Mouse (Mus musculus) stomach, embryonic 16.5 days (tissue): ENCODE data around the gene Zfp69. TPM values are rescaled to one million over a fixed set of nuclear protein-coding genes. Genes with fewer than 3 reads are reported as not detected.

Experiments used
- ATAC-seq: fragments of 200-750 bp; cut with Nextera tagmentation; 2 replicates; pipeline ENCODE4 v1.8.0; 2017; ENCODE audit warnings: moderate number of reproducible peaks, moderate TSS enrichment; ENCODE audit not compliant: insufficient read depth, low FRiP score
- H3K27ac ChIP-seq: fragments of 300-500 bp; sonication (generic); 2 replicates; pipeline ENCODE4 v1.5.1; 2014; ENCODE audit warnings: low read length
- H3K27me3 ChIP-seq: fragments of 300-500 bp; sonication (generic); 2 replicates; pipeline ENCODE4 v1.6.1; 2014; ENCODE audit warnings: low read length, control low read depth, mixed read lengths; ENCODE audit not compliant: control insufficient read depth, insufficient read depth
- H3K36me3 ChIP-seq: fragments of 300-500 bp; sonication (generic); 2 replicates; pipeline ENCODE4 v1.6.1; 2014; ENCODE audit warnings: low read length; ENCODE audit not compliant: control insufficient read depth, insufficient read depth
- H3K4me1 ChIP-seq: fragments of 300-500 bp; sonication (generic); 2 replicates; pipeline ENCODE4 v1.6.1; 2014; ENCODE audit warnings: low read length, control low read depth, mixed read lengths; ENCODE audit not compliant: control insufficient read depth, insufficient read depth
- H3K4me2 ChIP-seq: fragments of 300-500 bp; sonication (generic); 2 replicates; pipeline ENCODE4 v1.6.1; 2014; ENCODE audit warnings: low read depth, low read length, mixed read lengths
- H3K4me3 ChIP-seq: fragments of 300-500 bp; sonication (generic); replicated peaks from 2 replicates; pipeline ENCODE4 v1.5.1; 2014; ENCODE audit warnings: mild to moderate bottlenecking, low read length
- H3K9ac ChIP-seq: fragments of 300-500 bp; sonication (generic); 2 replicates; pipeline ENCODE4 v1.6.1; 2014; ENCODE audit warnings: low read length
- H3K9me3 ChIP-seq: fragments of 300-500 bp; sonication (generic); replicated peaks from 2 replicates; pipeline ENCODE4 v1.6.1; 2016; ENCODE audit warnings: low read length, control low read depth; ENCODE audit not compliant: control insufficient read depth
- WGBS: fragments of 180-500 bp; shearing (Covaris S2); extraction: QIAGEN DNeasy Blood & Tissue Kit; methylation state at CpG from one replicate; pipeline ENCODE4 v1.1.7; 2014; 5-methylcytosine and 5-hydroxymethylcytosine counted together
- polyA plus RNA-seq: library from polyadenylated mRNA; unstranded; fragments of >200 nt; fragmentation: Nextera tagmentation; extraction: Ambion mirVana; gene quantifications from 2 replicates; pipeline ENCODE4 v1.2.1, GENCODE M21; 2015

The Zfp69 gene
- polyA plus RNA-seq, 1 experiment from 2014 or later: 4.6 TPM

DNA sequence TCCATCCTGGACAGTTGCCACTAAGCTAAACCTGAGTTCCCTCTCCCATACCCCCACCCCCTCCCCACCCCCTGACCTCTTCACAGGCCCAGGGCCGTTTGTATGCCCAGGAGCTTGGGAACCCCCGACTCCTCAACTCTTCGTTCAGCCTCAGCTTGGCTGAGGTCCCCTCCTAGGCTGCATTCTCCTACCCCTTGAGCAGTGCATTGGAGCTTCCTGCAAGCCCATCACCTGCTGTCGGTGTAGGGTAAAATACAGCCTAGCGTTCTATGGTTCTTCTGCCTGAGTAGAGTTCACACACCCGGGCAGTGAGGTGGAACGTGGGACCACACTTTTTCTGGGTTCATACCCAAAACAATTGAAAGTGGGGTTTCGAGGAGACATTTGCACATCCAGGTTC, 38.1 kb downstream of the Zfp69 start:
- H3K9me3 ChIP-seq: no peaks in the 10 kb centered on the region
- H3K4me1 ChIP-seq: no peaks in the 10 kb centered on the region
- H3K27ac ChIP-seq: no peak overlapping the region
- H3K4me3 ChIP-seq: no peak overlapping the region
- no peak overlapping the region for H3K9ac ChIP-seq
- H3K4me2 ChIP-seq: no peak overlapping the region
- no peaks in the 10 kb centered on the region for H3K36me3 ChIP-seq
- WGBS: 62% methylated on average over 8 of the region's 8 CpGs
- no peaks in the 10 kb centered on the region for H3K27me3 ChIP-seq
- no peak for ATAC-seq

GRCm38 (mm10) chr4:120912866-120913265, 38.6 kb downstream of the Zfp69 start:
- H3K4me2 ChIP-seq: no peak overlapping the region
- no peaks in the 10 kb centered on the region for H3K36me3 ChIP-seq
- WGBS: 55% methylated on average over 4 of the region's 4 CpGs
- H3K9ac ChIP-seq: no peak overlapping the region
- H3K4me1 ChIP-seq: no peaks in the 10 kb centered on the region
- no peak overlapping the region for H3K4me3 ChIP-seq
- no peak for ATAC-seq
- no peak overlapping the region for H3K27ac ChIP-seq
- H3K27me3 ChIP-seq: no peaks in the 10 kb centered on the region
- no peaks in the 10 kb centered on the region for H3K9me3 ChIP-seq

GRCm38 (mm10) chr4:120911086-120911485, 40.4 kb downstream of the Zfp69 start:
- ATAC-seq: no peak
- WGBS: 79% methylated on average over 6 of the region's 6 CpGs
- Histone ChIP-seq H3K36me3 (no peaks in the 10 kb centered on the region), H3K4me2 (no peak overlapping the region), H3K27ac (no peak overlapping the region), H3K9ac (no peak overlapping the region), H3K9me3 (no peaks in the 10 kb centered on the region), H3K4me1 (no peaks in the 10 kb centered on the region), H3K27me3 (no peaks in the 10 kb centered on the region), H3K4me3 (no peak overlapping the region)

DNA sequence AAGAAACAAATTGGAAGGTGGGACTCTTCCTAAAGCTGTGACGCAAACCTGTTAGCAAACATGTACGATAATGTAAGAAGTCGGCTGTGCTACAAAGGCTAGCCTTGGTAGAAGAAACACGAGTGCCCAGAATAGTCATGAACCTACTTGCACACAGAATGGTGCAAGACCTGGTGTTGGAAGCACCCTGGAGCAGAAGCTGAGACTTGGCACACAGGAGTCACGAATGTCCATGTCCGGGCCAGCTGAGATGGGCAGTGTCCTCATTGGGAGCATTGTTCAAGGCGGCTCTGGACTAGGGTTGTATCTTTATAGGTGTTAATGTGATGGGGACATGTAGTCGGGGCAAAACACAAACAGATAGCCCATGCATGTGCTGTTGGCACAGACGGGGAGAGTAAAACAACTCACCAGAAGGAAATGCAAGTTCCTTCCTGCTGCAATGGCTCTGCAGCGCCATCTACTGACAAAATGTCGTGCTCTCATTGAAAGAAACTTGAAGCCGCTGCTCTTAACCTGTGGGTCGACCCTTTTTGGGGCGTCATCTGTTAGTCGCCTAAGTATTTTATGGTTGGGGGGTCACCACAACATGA, 41.8 kb downstream of the Zfp69 start:
- no peak overlapping the region for H3K4me3 ChIP-seq
- no peak overlapping the region for H3K4me2 ChIP-seq
- H3K4me1 ChIP-seq: no peaks in the 10 kb centered on the region
- H3K27ac ChIP-seq: no peak overlapping the region
- ATAC-seq: no peak
- H3K36me3 ChIP-seq: no peaks in the 10 kb centered on the region
- no peaks in the 10 kb centered on the region for H3K9me3 ChIP-seq
- 28% methylated on average over 15 of the region's 15 CpGs for WGBS
- H3K9ac ChIP-seq: no peak overlapping the region
- H3K27me3 ChIP-seq: no peaks in the 10 kb centered on the region

DNA sequence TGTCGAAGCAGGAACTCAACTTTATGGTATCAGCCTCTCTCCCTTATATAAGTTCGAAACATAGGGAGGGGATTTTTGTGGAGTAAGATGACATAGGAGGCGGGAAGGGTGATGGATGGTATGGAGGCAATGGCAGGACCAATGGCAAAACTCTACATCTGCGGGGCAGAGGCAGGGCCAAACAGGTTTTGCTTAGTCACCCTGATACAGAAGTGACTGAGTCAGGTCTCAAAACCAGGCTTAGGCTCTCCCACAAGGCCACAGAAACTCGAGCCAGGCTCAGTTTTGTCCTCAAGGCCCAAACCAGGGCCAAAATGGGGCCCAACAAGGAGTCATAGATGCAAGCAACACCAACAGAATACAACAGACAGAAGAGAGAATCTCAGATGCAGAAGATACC, 45.9 kb downstream of the Zfp69 start:
- no peaks in the 10 kb centered on the region for H3K36me3 ChIP-seq
- H3K4me1 ChIP-seq: no peaks in the 10 kb centered on the region
- 77% methylated on average over 5 of the region's 5 CpGs for WGBS
- H3K9ac ChIP-seq: no peak overlapping the region
- H3K4me3 ChIP-seq: no peak overlapping the region
- no peaks in the 10 kb centered on the region for H3K27me3 ChIP-seq
- no peak overlapping the region for H3K27ac ChIP-seq
- no peaks in the 10 kb centered on the region for H3K9me3 ChIP-seq
- ATAC-seq: no peak
- no peak overlapping the region for H3K4me2 ChIP-seq

DNA sequence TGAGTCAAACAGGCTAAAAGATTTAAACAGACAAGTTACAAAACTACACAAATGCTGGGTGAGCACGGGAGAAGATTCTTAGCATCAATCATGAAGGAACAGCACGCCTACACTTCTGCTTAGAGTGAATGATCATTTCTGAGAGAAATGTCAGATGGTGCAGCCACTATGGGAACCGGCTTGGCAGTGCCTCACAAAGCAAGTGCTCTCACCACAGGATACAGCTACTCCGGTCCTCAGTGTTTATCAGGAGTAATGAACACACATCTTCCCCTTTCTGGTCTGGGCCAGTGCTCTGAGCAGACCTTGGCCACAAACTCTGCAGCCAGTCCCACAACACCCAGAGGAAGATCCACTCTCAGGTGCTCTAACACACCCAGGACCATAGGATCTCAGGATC, 47.0 kb downstream of the Zfp69 start:
- 34% methylated on average over 4 of the region's 4 CpGs for WGBS
- Histone ChIP-seq H3K36me3 (no peaks in the 10 kb centered on the region), H3K9ac (no peak overlapping the region), H3K4me2 (no peak overlapping the region), H3K9me3 (no peaks in the 10 kb centered on the region), H3K27ac (no peak overlapping the region), H3K4me3 (no peak overlapping the region), H3K4me1 (no peaks in the 10 kb centered on the region), H3K27me3 (no peaks in the 10 kb centered on the region)
- no peak for ATAC-seq

- Histone ChIP-seq H3K4me3 (no peak overlapping the region), H3K27me3 (no peaks in the 10 kb centered on the region), H3K4me1 (peaks cover 6% of the 10 kb centered on the region; the same call in 1 of the 2 replicates), H3K9ac (no peak overlapping the region), H3K27ac (no peak overlapping the region), H3K36me3 (no peaks in the 10 kb centered on the region), H3K9me3 (no peaks in the 10 kb centered on the region), H3K4me2 (no peak overlapping the region)
- 62% methylated on average over 7 of the region's 7 CpGs for WGBS
- no peak for ATAC-seq
Observed at GRCm38 (mm10) chr4:120895810-120896584, 55.5 kb downstream of the Zfp69 start.

GRCm38 (mm10) chr4:120895226-120895625, 56.3 kb downstream of the Zfp69 start:
- Histone ChIP-seq H3K9ac (no peak overlapping the region), H3K27ac (no peak overlapping the region), H3K4me3 (no peak overlapping the region), H3K4me1 (peaks cover 9% of the 10 kb centered on the region; the same call in 1 of the 2 replicates), H3K36me3 (no peaks in the 10 kb centered on the region), H3K27me3 (no peaks in the 10 kb centered on the region), H3K4me2 (no peak overlapping the region), H3K9me3 (no peaks in the 10 kb centered on the region)
- ATAC-seq: no peak
- WGBS: 76% methylated on average over 7 of the region's 7 CpGs

DNA sequence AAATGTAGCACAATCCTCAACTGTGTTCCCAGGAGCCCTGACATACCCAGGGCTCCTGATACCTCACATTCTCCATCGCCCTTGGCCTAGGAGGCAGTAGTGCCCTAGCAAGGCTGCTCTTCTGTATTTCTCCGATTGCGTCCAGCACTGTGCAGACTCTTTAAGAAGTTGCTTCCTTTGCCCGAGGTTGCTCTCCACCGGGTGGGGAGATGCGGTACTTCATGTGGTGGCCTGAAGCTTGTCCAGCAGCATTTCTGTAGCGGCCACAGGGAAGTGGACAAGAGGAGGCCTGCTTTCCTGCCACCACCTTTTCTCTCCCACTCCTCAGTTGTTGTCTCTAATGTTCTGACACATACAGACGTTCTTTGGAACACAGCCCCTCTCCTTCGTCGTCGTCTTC, 56.9 kb downstream of the Zfp69 start:
- Histone ChIP-seq H3K27ac (no peak overlapping the region), H3K27me3 (no peaks in the 10 kb centered on the region), H3K4me1 (peaks cover 9% of the 10 kb centered on the region; the same call in 1 of the 2 replicates), H3K4me2 (no peak overlapping the region), H3K9ac (no peak overlapping the region), H3K9me3 (no peaks in the 10 kb centered on the region), H3K4me3 (no peak overlapping the region), H3K36me3 (no peaks in the 10 kb centered on the region)
- ATAC-seq: no peak
- WGBS: 71% methylated on average over 11 of the region's 11 CpGs
